Mouse (Mus musculus) MEL (cell line): Measurements from ENCODE around the gene Mical3. TPM values are rescaled to one million over a fixed set of nuclear protein-coding genes. Genes with fewer than 3 reads are reported as not detected.

Experiments used
- DNase-seq: peaks from one replicate; pipeline ENCODE4 v3.0.0; 2011; ENCODE audit warnings: low read depth, low spot score
- H3K27ac ChIP-seq: 2 replicates; pipeline ENCODE4 v1.5.1; 2012; ENCODE audit warnings: low read depth, mild to moderate bottlenecking, control low read depth, low read length, moderate library complexity; ENCODE audit not compliant: control insufficient read depth
- H3K27me3 ChIP-seq, 2 experiments: fragments of 150-350 bp in 1 of 2; sonication (generic) in 1 of 2; 2 replicates each; pipeline ENCODE4 v1.6.1; 2012; ENCODE audit warnings: low read length in 2 of 2, mild to moderate bottlenecking in 2 of 2, improper control_type of control experiment in 1 of 2, moderate library complexity in 1 of 2; ENCODE audit not compliant: insufficient read depth in 2 of 2, control insufficient read depth in 1 of 2
- H3K36me3 ChIP-seq, 2 experiments: 2 replicates each; pipeline ENCODE4 v1.6.1; 2012 to 2014; ENCODE audit warnings: low read length in 2 of 2, improper control_type of control experiment in 1 of 2, inconsistent platforms in 1 of 2, mild to moderate bottlenecking in 1 of 2; ENCODE audit not compliant: insufficient read depth in 2 of 2, control insufficient read depth in 1 of 2
- H3K4me1 ChIP-seq, 2 experiments: fragments of 150-350 bp in 1 of 2; sonication (generic) in 1 of 2; 2 replicates each; pipeline ENCODE4 v1.6.1; 2012; ENCODE audit warnings: low read length in 2 of 2, improper control_type of control experiment in 1 of 2, mild to moderate bottlenecking in 1 of 2; ENCODE audit not compliant: insufficient read depth in 2 of 2, control insufficient read depth in 1 of 2
- H3K4me3 ChIP-seq, 2 experiments: fragments of 150-350 bp in 1 of 2; sonication (generic) in 1 of 2; 2 replicates each; pipeline ENCODE4 v1.5.1; 2012; ENCODE audit warnings: low read depth in 2 of 2, low read length in 2 of 2, mild to moderate bottlenecking in 2 of 2, moderate library complexity in 2 of 2, control low read depth in 1 of 2, improper control_type of control experiment in 1 of 2; ENCODE audit not compliant: control insufficient read depth in 1 of 2, insufficient read depth in 1 of 2
- H3K79me2 ChIP-seq: 2 replicates; pipeline ENCODE4 v1.6.1; 2012; ENCODE audit warnings: mild to moderate bottlenecking, low read length, moderate library complexity; ENCODE audit not compliant: control insufficient read depth, poor library complexity, insufficient read depth
- H3K9ac ChIP-seq: 2 replicates; pipeline ENCODE4 v1.6.1; 2012; ENCODE audit warnings: low read depth, mild to moderate bottlenecking, control low read depth, low read length, moderate library complexity; ENCODE audit not compliant: control insufficient read depth, poor library complexity, severe bottlenecking
- H3K9me3 ChIP-seq: fragments of 150-350 bp; sonication (generic); replicated peaks from 2 replicates; pipeline ENCODE4 v1.6.1; 2012; ENCODE audit warnings: mild to moderate bottlenecking, low read length, improper control_type of control experiment, moderate library complexity; ENCODE audit not compliant: insufficient read depth
- CHD1 ChIP-seq: IDR thresholded peaks from 2 replicates; pipeline ENCODE4 v1.6.1; 2012; ENCODE audit warnings: low read depth, mild to moderate bottlenecking, inconsistent platforms, low read length, improper control_type of control experiment
- CHD2 ChIP-seq: IDR thresholded peaks from 2 replicates; pipeline ENCODE4 v1.6.1; 2011; ENCODE audit warnings: low read length, improper control_type of control experiment
- ELF1 ChIP-seq: IDR thresholded peaks from 2 replicates; pipeline ENCODE4 v1.6.1; 2014; ENCODE audit warnings: low read depth, mild to moderate bottlenecking, inconsistent platforms, low read length, improper control_type of control experiment, moderate library complexity
- EP300 ChIP-seq, 2 experiments: IDR thresholded peaks; 2 replicates each; pipeline ENCODE4 v1.6.1; 2011; ENCODE audit warnings: improper control_type of control experiment in 2 of 2, low read length in 2 of 2, low read depth in 1 of 2, mild to moderate bottlenecking in 1 of 2
- GATA1 ChIP-seq: IDR thresholded peaks from 2 replicates; pipeline ENCODE4 v1.6.1; 2011; ENCODE audit warnings: low read depth, low read length, improper control_type of control experiment
- MEF2A ChIP-seq: IDR thresholded peaks from 2 replicates; pipeline ENCODE4 v1.6.1; 2014; ENCODE audit warnings: low read depth, mild to moderate bottlenecking, inconsistent platforms, low read length, improper control_type of control experiment; ENCODE audit not compliant: poor library complexity, insufficient replicate concordance, severe bottlenecking; ENCODE audit errors: extremely low read depth
- MYB ChIP-seq: IDR thresholded peaks from 2 replicates; pipeline ENCODE4 v1.6.1; 2011; ENCODE audit warnings: mild to moderate bottlenecking, low read depth, low read length, improper control_type of control experiment
- MYC ChIP-seq: IDR thresholded peaks from 2 replicates; pipeline ENCODE4 v1.6.1; 2011; ENCODE audit warnings: low read depth, mild to moderate bottlenecking, low read length, improper control_type of control experiment, moderate library complexity
- NELFE ChIP-seq: IDR thresholded peaks from 2 replicates; pipeline ENCODE4 v1.6.1; 2011; ENCODE audit warnings: low read depth, low read length, improper control_type of control experiment
- NRF1 ChIP-seq: IDR thresholded peaks from 2 replicates; pipeline ENCODE4 v1.6.1; 2014; ENCODE audit warnings: low read depth, mild to moderate bottlenecking, inconsistent platforms, low read length, improper control_type of control experiment, moderate library complexity; ENCODE audit not compliant: poor library complexity, insufficient read depth, severe bottlenecking
- POLR2A ChIP-seq, 2 experiments: IDR thresholded peaks; 2 replicates each; pipeline ENCODE4 v1.6.1; 2011 to 2012; ENCODE audit warnings: low read length in 2 of 2, mild to moderate bottlenecking in 2 of 2, control low read depth in 1 of 2, improper control_type of control experiment in 1 of 2, low read depth in 1 of 2, moderate library complexity in 1 of 2; ENCODE audit not compliant: control insufficient read depth in 1 of 2, insufficient read depth in 1 of 2, poor library complexity in 1 of 2
- RAD21 ChIP-seq: IDR thresholded peaks from 2 replicates; pipeline ENCODE4 v1.6.1; 2011; ENCODE audit warnings: mild to moderate bottlenecking, low read depth, low read length, improper control_type of control experiment
- SIN3A ChIP-seq: IDR thresholded peaks from 2 replicates; pipeline ENCODE4 v1.6.1; 2012; ENCODE audit warnings: low read length, improper control_type of control experiment, inconsistent platforms
- TCF12 ChIP-seq: IDR thresholded peaks from 2 replicates; pipeline ENCODE4 v1.6.1; 2014; ENCODE audit warnings: low read depth, mild to moderate bottlenecking, inconsistent platforms, low read length, improper control_type of control experiment, moderate library complexity
- USF1 ChIP-seq: IDR thresholded peaks from 2 replicates; pipeline ENCODE4 v1.6.1; 2014; ENCODE audit warnings: low read depth, mild to moderate bottlenecking, inconsistent platforms, low read length, improper control_type of control experiment, moderate library complexity
- ZC3H11A ChIP-seq: IDR thresholded peaks from 2 replicates; pipeline ENCODE4 v1.6.1; 2012; ENCODE audit warnings: low read depth, mild to moderate bottlenecking, inconsistent platforms, low read length, improper control_type of control experiment
- ZKSCAN1 ChIP-seq: IDR thresholded peaks from 2 replicates; pipeline ENCODE4 v1.6.1; 2012; ENCODE audit warnings: low read depth, mild to moderate bottlenecking, inconsistent platforms, low read length, improper control_type of control experiment, moderate library complexity
- ZNF384 ChIP-seq: IDR thresholded peaks from 2 replicates; pipeline ENCODE4 v1.6.1; 2012; ENCODE audit warnings: low read depth, mild to moderate bottlenecking, inconsistent platforms, low read length, improper control_type of control experiment
- polyA plus RNA-seq, 2 experiments: library from polyadenylated mRNA; stranded (reverse) in 1 of 2; unstranded in 1 of 2; fragments of >175 nt in 1 of 2; fragments of >200 nt in 1 of 2; gene quantifications; 2 replicates each; pipeline versions ENCODE4 v1.2.1 to v1.2.4; 2012; ENCODE audit warnings: low replicate concordance in 2 of 2, low read depth in 1 of 2; ENCODE audit not compliant: insufficient read length in 2 of 2, insufficient read depth in 1 of 2, missing spikeins in 1 of 2
- total RNA-seq: library from RNA; depleted of rRNA; stranded (reverse); fragments of 300-350 nt; gene quantifications from 2 replicates; pipeline ENCODE4 v1.2.3, GENCODE M21; 2012

The Mical3 gene
- total and polyA plus RNA-seq, 3 experiments, result 19.8 to 125 (median 31.4) TPM

DNA sequence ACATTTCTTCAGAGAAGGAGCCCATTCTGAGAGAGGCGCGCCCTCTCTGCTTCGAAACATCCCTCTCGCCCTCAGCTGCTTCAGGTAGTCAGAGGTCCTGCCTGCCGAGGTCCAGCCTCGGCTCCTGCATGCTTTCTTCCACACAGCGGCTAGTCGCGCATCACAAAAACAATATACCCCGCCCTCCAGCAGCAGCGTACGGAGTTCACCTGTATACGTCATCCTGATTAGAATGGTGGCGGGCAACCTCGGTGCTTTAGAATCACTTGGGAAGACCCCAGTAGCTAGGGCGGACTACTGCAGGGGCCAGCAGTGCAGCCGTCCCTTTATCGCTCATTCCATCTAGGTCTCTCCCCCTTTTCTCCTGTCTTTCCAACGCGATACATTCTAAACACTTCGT lies 1.3 kb downstream of the Mical3 start:
- H3K36me3 ChIP-seq, result peaks cover 0 to 2% of the 10 kb centered on the region in 2 experiments; a peak in 1 of 4 replicates

DNA sequence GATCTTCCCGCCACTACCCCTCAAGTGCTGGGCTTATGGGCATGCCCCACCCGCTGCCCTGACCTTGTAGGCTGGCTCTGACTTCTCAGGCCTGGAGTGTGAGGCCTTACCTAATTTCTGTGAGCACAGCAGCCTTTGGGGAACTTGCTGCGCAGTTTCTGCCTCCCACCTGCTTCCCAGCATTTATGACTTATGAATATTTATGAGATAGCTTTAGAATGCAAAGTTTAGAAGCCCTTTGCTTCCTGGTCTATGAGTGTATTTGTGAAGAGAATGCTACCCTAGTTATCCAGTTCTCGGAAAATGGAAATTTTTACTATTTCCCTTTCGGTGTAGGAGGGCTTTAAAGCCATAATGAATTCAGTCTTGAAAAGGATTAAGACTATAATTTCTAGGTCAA lies 2.1 kb downstream of the Mical3 start:
- H3K79me2 ChIP-seq, result no peaks in the 10 kb centered on the region; the same call in 1 of the 2 replicates
- no peaks in the 10 kb centered on the region for H3K9me3 ChIP-seq
- H3K27me3 ChIP-seq, result peaks cover 0 to 2% of the 10 kb centered on the region in 2 experiments; a peak in 2 of 4 replicates
- DNase-seq, result no peak
- H3K9ac ChIP-seq, result no peak overlapping the region
- TF ChIP-seq POLR2A (IDR thresholded peaks at IDR 0.05; ENCODE audit: control insufficient read depth in 1 of 2, insufficient read depth in 1 of 2, low read depth in 1 of 2, low read length in 2 of 2, poor library complexity in 1 of 2) (no peak), CHD1 (no peak), NELFE (no peak), GATA1 (no peak), MEF2A (no peak), ZKSCAN1 (no peak), ZNF384 (no peak), SIN3A (no peak), EP300 (IDR thresholded peaks at IDR 0.05; ENCODE audit: low read depth in 1 of 2, low read length in 2 of 2) (no peak), CHD2 (no peak), MYC (no peak), NRF1 (no peak), MYB (no peak), ZC3H11A (no peak), USF1 (no peak), RAD21 (no peak)
- H3K4me1 ChIP-seq, result peaks cover 0 to 6% of the 10 kb centered on the region in 2 experiments; a peak in 2 of 4 replicates
- peaks cover 0 to 2% of the 10 kb centered on the region in 2 experiments; a peak in 1 of 4 replicates for H3K36me3 ChIP-seq
- no peak overlapping the region for H3K4me3 ChIP-seq
- no peak overlapping the region for H3K27ac ChIP-seq

More for the DNA sequence above, 1.3 kb downstream of the Mical3 start:
- Histone ChIP-seq H3K4me3 (no peak overlapping the region), H3K9me3 (no peaks in the 10 kb centered on the region), H3K4me1 (peaks cover 0 to 6% of the 10 kb centered on the region in 2 experiments; a peak in 2 of 4 replicates), H3K79me2 (no peaks in the 10 kb centered on the region; the same call in 1 of the 2 replicates), H3K9ac (no peak overlapping the region; the same call in 1 of the 2 replicates), H3K27me3 (peaks cover 2% of the 10 kb centered on the region in 2 experiments; a peak in 2 of 4 replicates), H3K27ac (no peak overlapping the region)
- TF ChIP-seq TCF12 (no peak), NELFE (no peak), ELF1 (no peak)
- DNase-seq, result no peak
